Mouse (Mus musculus) CH12.LX (cell line): Measurements from ENCODE around the gene Ubb. TPM values are rescaled to one million over a fixed set of nuclear protein-coding genes. Genes with fewer than 3 reads are reported as not detected.

ENCODE experiments used
- DNase-seq: peaks from one replicate; pipeline ENCODE4 v3.0.0-alpha.2; 2013; ENCODE audit errors: extremely low read depth
- H3K27ac ChIP-seq: 2 replicates; pipeline ENCODE4 v1.5.1; 2012; ENCODE audit warnings: low read depth, mild to moderate bottlenecking, control low read depth, moderate library complexity; ENCODE audit not compliant: insufficient read depth
- H3K27me3 ChIP-seq: replicated peaks from 2 replicates; pipeline ENCODE3; 2012; ENCODE audit warnings: inconsistent platforms
- H3K36me3 ChIP-seq, 2 experiments: replicated peaks in 1 of 2; 2 replicates each; pipeline versions ENCODE3 to v1.6.1; 2012; ENCODE audit warnings: inconsistent platforms in 1 of 2, low read length in 1 of 2, mild to moderate bottlenecking in 1 of 2, mixed read lengths in 1 of 2, moderate library complexity in 1 of 2; ENCODE audit not compliant: control insufficient read depth in 1 of 2, insufficient read depth in 1 of 2
- H3K4me1 ChIP-seq, 2 experiments: 2 replicates each; pipeline ENCODE4 v1.6.1; 2012; ENCODE audit warnings: inconsistent platforms in 1 of 2, moderate library complexity in 1 of 2; ENCODE audit not compliant: insufficient read depth in 2 of 2, control insufficient read depth in 1 of 2
- H3K4me2 ChIP-seq: 2 replicates; pipeline ENCODE4 v1.6.1; 2012; ENCODE audit warnings: low read depth, mild to moderate bottlenecking, control low read depth; ENCODE audit not compliant: poor library complexity, insufficient read depth, severe bottlenecking
- H3K4me3 ChIP-seq, 3 experiments: fragments of 150-350 bp in 1 of 3; sonication (generic) in 1 of 3; replicated peaks in 1 of 3; 2 replicates each; pipeline versions ENCODE3 to v1.5.1; 2011 to 2012; ENCODE audit warnings: low read depth in 2 of 3, low read length in 2 of 3, mild to moderate bottlenecking in 2 of 3, moderate library complexity in 2 of 3, control low read depth in 1 of 3, improper control_type of control experiment in 1 of 3, inconsistent platforms in 1 of 3, mixed read lengths in 1 of 3; ENCODE audit not compliant: poor library complexity in 1 of 3
- H3K79me2 ChIP-seq: replicated peaks from 2 replicates; pipeline ENCODE4 v1.6.1; 2012; ENCODE audit warnings: mild to moderate bottlenecking, moderate library complexity; ENCODE audit not compliant: control insufficient read depth, poor library complexity, insufficient read depth, severe bottlenecking; ENCODE audit errors: extremely low read depth
- H3K9ac ChIP-seq: 2 replicates; pipeline ENCODE4 v1.6.1; 2012; ENCODE audit warnings: low read depth, mild to moderate bottlenecking, control low read depth, moderate library complexity; ENCODE audit not compliant: insufficient read depth
- H3K9me3 ChIP-seq: replicated peaks from 2 replicates; pipeline ENCODE3; 2012; ENCODE audit warnings: low read length, inconsistent platforms, mixed read lengths
- BHLHE40 ChIP-seq: IDR thresholded peaks from 2 replicates; pipeline ENCODE4 v1.6.1; 2011; ENCODE audit warnings: mild to moderate bottlenecking, low read depth, low read length, improper control_type of control experiment
- CHD1 ChIP-seq: IDR thresholded peaks from 2 replicates; pipeline ENCODE4 v1.6.1; 2012; ENCODE audit warnings: low read depth, low read length, improper control_type of control experiment, inconsistent platforms
- CHD2 ChIP-seq: IDR thresholded peaks from 2 replicates; pipeline ENCODE4 v1.6.1; 2011; ENCODE audit warnings: low read length, improper control_type of control experiment
- E2F4 ChIP-seq: IDR thresholded peaks from 2 replicates; pipeline ENCODE4 v1.6.1; 2011; ENCODE audit warnings: low read depth, low read length, improper control_type of control experiment; ENCODE audit not compliant: insufficient replicate concordance
- ELF1 ChIP-seq: IDR thresholded peaks from 2 replicates; pipeline ENCODE4 v1.6.1; 2014; ENCODE audit warnings: low read depth, mild to moderate bottlenecking, inconsistent platforms, low read length, improper control_type of control experiment
- HCFC1 ChIP-seq: IDR thresholded peaks from 2 replicates; pipeline ENCODE4 v1.6.1; 2012; ENCODE audit warnings: low read depth, mild to moderate bottlenecking, inconsistent platforms, low read length, improper control_type of control experiment
- IRF4 ChIP-seq: IDR thresholded peaks from 2 replicates; pipeline ENCODE4 v1.6.1; 2014; ENCODE audit warnings: low read depth, mild to moderate bottlenecking, inconsistent platforms, low read length, improper control_type of control experiment
- JUN ChIP-seq: IDR thresholded peaks from 2 replicates; pipeline ENCODE4 v1.6.1; 2011; ENCODE audit warnings: low read depth, mild to moderate bottlenecking, low read length, improper control_type of control experiment, moderate library complexity; ENCODE audit not compliant: insufficient read depth
- JUND ChIP-seq: conservative IDR thresholded peaks from 2 replicates; pipeline ENCODE4 v1.6.1; 2011; ENCODE audit warnings: low read depth, low read length, improper control_type of control experiment
- KAT2A ChIP-seq: IDR thresholded peaks from 2 replicates; pipeline ENCODE4 v1.6.1; 2012; ENCODE audit warnings: low read length, improper control_type of control experiment, inconsistent platforms; ENCODE audit not compliant: insufficient replicate concordance
- MAX ChIP-seq: IDR thresholded peaks from 2 replicates; pipeline ENCODE4 v1.6.1; 2011; ENCODE audit warnings: low read length, improper control_type of control experiment
- MEF2A ChIP-seq: IDR thresholded peaks from 2 replicates; pipeline ENCODE4 v1.6.1; 2014; ENCODE audit warnings: low read depth, mild to moderate bottlenecking, inconsistent platforms, low read length, improper control_type of control experiment, borderline replicate concordance
- MXI1 ChIP-seq: IDR thresholded peaks from 2 replicates; pipeline ENCODE4 v1.6.1; 2011; ENCODE audit warnings: mild to moderate bottlenecking, low read depth, low read length, improper control_type of control experiment
- NELFE ChIP-seq: IDR thresholded peaks from 2 replicates; pipeline ENCODE4 v1.6.1; 2011; ENCODE audit warnings: low read depth, low read length, improper control_type of control experiment
- POLR2A ChIP-seq: IDR thresholded peaks from 2 replicates; pipeline ENCODE4 v1.6.1; 2011; ENCODE audit warnings: low read depth, mild to moderate bottlenecking, improper control_type of control experiment, low read length
- RCOR1 ChIP-seq: conservative IDR thresholded peaks from 2 replicates; pipeline ENCODE4 v1.6.1; 2012; ENCODE audit warnings: low read depth, mild to moderate bottlenecking, inconsistent platforms, low read length, improper control_type of control experiment
- SMC3 ChIP-seq: IDR thresholded peaks from 2 replicates; pipeline ENCODE4 v1.6.1; 2011; ENCODE audit warnings: low read depth, low read length, improper control_type of control experiment
- TBP ChIP-seq: conservative IDR thresholded peaks from 2 replicates; pipeline ENCODE4 v1.6.1; 2011; ENCODE audit warnings: low read depth, low read length, improper control_type of control experiment
- USF2 ChIP-seq: conservative IDR thresholded peaks from 2 replicates; pipeline ENCODE4 v1.6.1; 2011; ENCODE audit warnings: low read depth, low read length, improper control_type of control experiment
- ZKSCAN1 ChIP-seq: IDR thresholded peaks from 2 replicates; pipeline ENCODE4 v1.6.1; 2012; ENCODE audit warnings: low read depth, inconsistent platforms, low read length, improper control_type of control experiment, borderline replicate concordance
- ZMIZ1 ChIP-seq: IDR thresholded peaks from 2 replicates; pipeline ENCODE4 v1.6.1; 2012; ENCODE audit warnings: low read depth, mild to moderate bottlenecking, inconsistent platforms, low read length, improper control_type of control experiment
- ZNF384 ChIP-seq: IDR thresholded peaks from 2 replicates; pipeline ENCODE4 v1.6.1; 2012; ENCODE audit warnings: low read depth, low read length, improper control_type of control experiment, inconsistent platforms
- dilution Hi-C: fragments of 300-500 bp; cut with MboI; formaldehyde crosslinking; loops from 2 replicates; pipeline ENCODE4 v1.14.3; 2020; ENCODE audit warnings: low sequenced_read_pairs; ENCODE audit not compliant: extremely low pct_unique_long_range_greater_than_20kb, extremely low pct_ligation_motif_present
- in situ Hi-C: fragments of 300-500 bp; cut with MboI; formaldehyde crosslinking; loops from 3 replicates; pipeline ENCODE4 v1.14.3; 2019; ENCODE audit warnings: low sequenced_read_pairs, low pct_ligation_motif_present, low pct_unique_long_range_greater_than_20kb, mixed read lengths
- polyA plus RNA-seq: library from polyadenylated mRNA; unstranded; fragments of >175 nt; gene quantifications from 2 replicates; pipeline ENCODE4 v1.2.1, GENCODE M21; 2012; ENCODE audit warnings: low read depth; ENCODE audit not compliant: insufficient read length
- total RNA-seq, 2 experiments: library from RNA; depleted of rRNA; stranded (reverse); fragments of 300-350 nt in 1 of 2; fragments of >200 nt in 1 of 2; gene quantifications; 2 replicates each; pipeline ENCODE4 v1.2.3; 2012 to 2014

Gene Ubb
- total and polyA plus RNA-seq, 3 experiments = 1,092 to 2,098 (median 1,487) TPM

- TF ChIP-seq HCFC1 (peak; percentile 58; the same call in 1 of the 2 replicates), NELFE (peak; percentile 56; the same call in 1 of the 2 replicates), ELF1 (peak; percentile 70), ZKSCAN1 (no peak), RCOR1 (no peak), USF2 (no peak), JUND (no peak), POLR2A (peak; percentile 59), CHD1 (no peak), MXI1 (peak; percentile 86; the same call in 1 of the 2 replicates), ZMIZ1 (peak; percentile 59; the same call in 1 of the 2 replicates)
These were observed 23.2 kb downstream of the Ubb start, which contains the start of gene Trpv2 (continued) for GRCm38 (mm10) chr11:62573959-62574702.

GRCm38 (mm10) chr11:62574703-62575085, 23.7 kb downstream of the Ubb start:
- no peaks in the 10 kb centered on the region for H3K27me3 ChIP-seq
- H3K9me3 ChIP-seq = peaks cover 5% of the 10 kb centered on the region
- H3K4me3 ChIP-seq = peak overlapping the region; percentile 64 to 78 (median 69)
- peak overlapping the region; percentile 75 for H3K4me2 ChIP-seq
- H3K27ac ChIP-seq = peak overlapping the region; percentile 69
- no peak for TF ChIP-seq KAT2A
- no peak; the same call in 1 of the 2 replicates for TF ChIP-seq CHD1
- TF ChIP-seq USF2 = no peak
- no peak for TF ChIP-seq TBP
- TF ChIP-seq ELF1 = no peak
- no peak for TF ChIP-seq E2F4
- TF ChIP-seq SMC3 = no peak
- TF ChIP-seq MEF2A = no peak
- TF ChIP-seq JUN = no peak
- TF ChIP-seq ZNF384 = no peak
- peak; percentile 33 for TF ChIP-seq MXI1
- TF ChIP-seq BHLHE40 = no peak
- TF ChIP-seq IRF4 = no peak
- TF ChIP-seq CHD2 = 0 out of 2 replicates have a peak, but pooled peaks have one; percentile 1
- TF ChIP-seq MAX = 0 out of 2 replicates have a peak, but pooled peaks have one; percentile 30
- H3K36me3 ChIP-seq = peaks cover 18 to 22% of the 10 kb centered on the region in 2 experiments
- DNase-seq = peak; percentile 29
- peaks cover 4 to 15% of the 10 kb centered on the region in 2 experiments; a peak in 3 of 4 replicates for H3K4me1 ChIP-seq
- H3K9ac ChIP-seq = peak overlapping the region; percentile 67
- dilution Hi-C loops (no loop called here), in situ Hi-C loops (no loop called here)
- H3K79me2 ChIP-seq = peaks cover 6% of the 10 kb centered on the region; the same call in 1 of the 2 replicates
